Mouse (Mus musculus) v-Abl transformed pro-B cells (cell line): ENCODE data around the gene Rex1bd.

Source experiments
- in situ Hi-C, 2 experiments: fragments of 400-800 bp; cut with MboI; formaldehyde crosslinking; loops; one replicate each; pipeline ENCODE4 v1.15.1; 2025; ENCODE audit not compliant: unreplicated experiment in 2 of 2

Gene Rex1bd

DNA sequence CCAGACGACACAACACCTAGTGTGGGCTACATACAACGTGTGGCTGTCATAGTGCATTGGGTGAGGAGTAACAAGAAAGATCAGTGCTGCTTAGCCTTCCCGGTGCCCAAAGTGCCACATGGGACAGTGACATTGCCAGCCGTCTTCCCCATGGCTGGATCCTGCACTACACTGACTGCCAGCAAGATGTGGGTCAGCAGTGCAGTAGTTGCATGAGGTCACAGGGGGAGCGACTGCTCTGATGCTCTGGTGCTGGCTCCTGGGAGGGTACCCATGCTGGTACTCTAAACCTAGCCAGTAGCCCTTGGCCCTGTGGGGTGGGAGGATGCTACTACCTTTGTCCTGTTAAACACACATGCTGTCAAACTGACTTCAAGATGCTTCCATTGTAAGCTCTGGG is 46.4 kb downstream of the Rex1bd start:
- in situ Hi-C loops, result no loop called here

- in situ Hi-C loops, result no loop called here
These were observed 46.9 kb downstream of the Rex1bd start for GRCm38 (mm10) chr8:70459636-70460035.

DNA sequence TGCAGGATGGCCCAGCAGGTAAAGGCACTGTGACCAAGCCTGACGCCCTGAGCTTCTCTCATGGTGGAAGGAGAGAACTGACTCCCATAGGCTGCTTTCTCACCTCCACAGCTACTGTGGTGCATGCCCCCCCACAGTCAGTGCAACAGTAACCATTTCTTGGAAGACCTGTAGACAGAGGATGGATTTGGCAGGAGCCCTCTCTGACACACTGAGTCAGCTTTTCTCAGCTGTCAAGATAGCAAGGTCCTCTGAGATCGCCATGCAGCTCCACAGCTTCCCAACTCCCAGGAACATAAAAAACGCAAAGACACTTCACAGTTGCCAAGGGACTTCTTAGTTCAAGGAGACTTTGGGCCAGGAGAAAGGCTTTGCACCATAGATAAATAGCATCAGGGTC is 48.1 kb downstream of the Rex1bd start:
- in situ Hi-C loops, result no loop called here

- in situ Hi-C loops, result no loop called here
These were observed 48.7 kb downstream of the Rex1bd start for GRCm38 (mm10) chr8:70457882-70458281.

- in situ Hi-C loops, result no loop called here
These were observed 49.6 kb downstream of the Rex1bd start for GRCm38 (mm10) chr8:70456996-70457395.
